Mouse (Mus musculus) urinary bladder, adult 2 months (tissue): ENCODE results near the gene Gstp2. TPM values are rescaled to one million over a fixed set of nuclear protein-coding genes. Genes with fewer than 3 reads are reported as not detected.
"Not testable (repeated sequence)": the region's sequence is repeated elsewhere in the genome, so short reads cannot be mapped to it uniquely, and the experiment has no call there.

Source experiments
- DNase-seq: peaks from one replicate; pipeline ENCODE4 v3.0.0; 2022; ENCODE audit warnings: low spot score
- polyA plus RNA-seq: library from polyadenylated mRNA; depleted of rRNA; stranded (reverse); fragments of >200 nt; gene quantifications from 2 replicates; pipeline ENCODE4 v1.2.3, GENCODE M21; 2012

Gene Gstp2
- polyA plus RNA-seq, 1 experiment, result 69.1 TPM

DNA sequence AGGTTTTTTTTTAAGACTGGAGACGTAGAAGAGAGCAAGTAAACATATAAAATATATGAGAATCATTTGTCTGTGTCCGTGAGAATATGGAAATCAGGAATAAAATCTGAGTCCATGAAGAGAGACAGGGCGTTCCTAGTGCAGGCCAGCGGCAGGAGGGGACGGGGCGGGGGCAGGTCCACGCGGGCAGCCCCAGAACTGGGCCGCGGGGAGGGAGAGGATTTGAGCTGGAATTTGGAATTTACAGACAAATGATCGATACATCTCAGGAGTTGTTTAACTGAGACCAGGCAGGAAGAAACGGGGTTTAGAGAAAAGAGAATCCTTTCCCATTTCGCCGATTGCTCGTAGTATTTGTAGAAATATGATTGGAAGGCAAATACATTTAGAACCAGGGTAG is 24.5 kb upstream of the Gstp2 start:
- no peak for DNase-seq

DNA sequence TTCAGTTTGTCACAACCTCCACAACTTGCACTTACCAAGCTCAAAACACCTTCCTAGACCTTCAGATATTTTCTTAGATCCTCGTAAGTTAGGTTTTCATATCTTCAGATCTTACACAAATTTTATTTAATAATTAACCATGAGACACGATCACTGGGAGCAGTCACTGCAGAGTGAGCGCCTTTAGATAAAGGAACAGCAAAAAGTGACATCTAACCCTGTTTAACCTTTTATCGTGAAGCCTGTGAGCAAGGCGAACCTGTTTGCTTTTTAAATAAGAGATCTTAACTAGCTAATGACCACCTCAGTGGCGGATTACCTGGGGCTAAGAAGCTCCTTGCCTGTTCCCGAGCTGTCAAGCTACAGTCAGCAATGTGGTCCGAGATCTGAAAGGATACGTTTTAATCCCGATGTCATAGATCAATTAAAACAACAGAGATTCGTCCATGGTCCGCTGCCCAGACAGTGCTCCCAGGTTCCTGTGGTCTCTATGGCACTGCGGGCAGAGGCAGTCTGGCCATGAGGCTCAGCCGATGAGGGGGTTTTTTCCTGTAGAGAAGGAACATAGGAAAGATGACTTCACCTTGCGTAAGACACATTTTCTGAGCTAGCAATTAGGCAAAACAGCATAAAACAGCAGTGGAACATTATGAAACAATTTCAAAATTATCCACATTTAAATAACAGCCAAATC is 23.0 kb upstream of the Gstp2 start:
- no peak for DNase-seq

DNA sequence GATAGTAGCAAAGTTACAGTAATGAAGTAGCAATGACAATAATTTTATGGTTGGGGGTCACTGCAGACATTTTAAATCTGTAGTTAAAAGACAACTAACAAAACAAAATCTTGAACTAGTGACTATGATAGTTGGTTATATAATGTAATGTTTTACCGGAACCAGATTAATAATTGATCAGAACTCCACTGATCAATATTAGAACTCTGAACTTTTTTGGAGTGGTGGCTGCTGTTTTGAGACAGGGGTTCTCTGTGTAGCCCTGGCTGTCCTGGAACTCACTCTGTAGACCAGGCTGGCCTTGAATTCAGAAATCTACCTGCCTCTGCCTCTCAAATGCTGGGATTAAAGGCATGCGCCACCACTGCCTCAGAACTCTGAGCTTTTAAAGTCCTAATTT is 22.4 kb upstream of the Gstp2 start:
- not testable (repeated sequence) for DNase-seq

DNA sequence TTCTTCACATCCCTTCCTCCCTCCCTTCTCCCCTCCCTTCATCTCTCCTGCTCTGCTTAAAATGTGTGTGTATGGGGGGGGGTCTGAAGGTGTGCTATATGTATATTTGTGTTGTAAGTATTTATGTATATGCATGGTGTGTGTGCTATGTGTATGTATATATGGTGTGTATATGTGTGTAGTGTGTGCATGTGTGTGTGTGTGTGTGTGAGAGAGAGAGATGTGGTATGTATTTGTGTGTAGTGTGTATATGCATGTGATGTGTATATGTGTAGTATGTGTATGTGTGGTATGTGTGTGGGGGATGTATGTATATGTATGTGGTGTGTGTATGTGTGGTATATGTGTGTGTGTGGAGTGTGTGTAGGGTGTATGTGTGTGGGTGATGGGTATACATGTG is 21.1 kb upstream of the Gstp2 start:
- no peak for DNase-seq

DNA sequence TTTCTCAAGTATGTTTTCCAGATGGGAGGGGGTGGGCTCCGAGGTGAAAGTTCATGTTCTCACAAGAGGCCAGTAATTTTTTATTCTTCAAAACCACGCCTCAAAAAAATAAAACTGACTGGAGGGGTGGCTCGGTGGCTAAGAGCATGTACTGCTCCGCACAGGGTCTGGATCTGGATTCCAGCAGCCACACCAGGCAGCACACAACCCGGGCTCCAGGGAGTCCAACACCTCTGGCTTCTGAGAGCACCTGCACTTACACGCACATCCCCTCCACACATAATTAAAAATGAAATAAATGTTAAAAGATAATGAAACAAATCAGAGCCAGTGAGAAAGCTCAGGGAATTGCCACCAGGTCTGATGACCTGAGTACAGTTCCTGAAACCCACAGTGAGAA is 20.5 kb upstream of the Gstp2 start:
- no peak for DNase-seq

DNA sequence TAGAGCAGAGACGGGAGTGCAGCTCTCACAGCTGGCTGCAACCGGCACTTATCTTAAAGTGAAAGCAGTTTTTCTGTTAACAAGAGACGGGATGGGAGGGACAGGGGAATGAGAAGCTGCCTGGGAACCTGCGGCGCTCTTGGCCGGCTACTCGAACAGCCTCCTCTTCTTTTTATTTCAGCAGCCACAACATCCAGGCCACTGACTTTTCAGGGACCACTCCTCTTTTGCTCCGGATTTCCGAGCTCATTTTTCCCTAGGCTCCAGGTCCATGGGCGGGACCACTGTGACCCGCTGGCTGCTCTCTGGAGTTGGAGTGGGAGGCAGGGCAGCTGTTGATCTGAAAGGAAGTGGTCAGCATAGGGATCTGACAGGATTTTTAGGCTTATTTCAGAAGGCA is 18.7 kb upstream of the Gstp2 start:
- not testable (repeated sequence) for DNase-seq

DNA sequence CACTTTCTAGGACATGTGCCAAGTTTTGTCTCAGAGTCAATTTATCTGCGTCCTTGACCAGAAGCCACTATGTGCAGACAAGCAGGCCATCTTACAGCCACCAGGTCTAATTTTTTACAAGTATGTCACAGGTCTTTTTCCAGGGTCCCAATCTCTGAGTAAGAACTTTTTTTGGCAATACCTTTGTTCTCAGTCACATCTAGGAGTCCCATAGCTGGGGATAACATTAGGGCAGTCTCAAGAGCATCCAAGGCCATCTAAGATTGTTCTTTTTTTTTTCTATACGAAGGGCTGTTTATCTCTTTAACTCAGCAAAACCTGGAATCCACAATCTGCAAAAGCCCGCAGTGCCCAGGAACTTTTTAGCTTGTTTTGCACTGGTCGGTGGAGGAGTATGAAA is 17.5 kb upstream of the Gstp2 start:
- DNase-seq, result not testable (repeated sequence)

DNA sequence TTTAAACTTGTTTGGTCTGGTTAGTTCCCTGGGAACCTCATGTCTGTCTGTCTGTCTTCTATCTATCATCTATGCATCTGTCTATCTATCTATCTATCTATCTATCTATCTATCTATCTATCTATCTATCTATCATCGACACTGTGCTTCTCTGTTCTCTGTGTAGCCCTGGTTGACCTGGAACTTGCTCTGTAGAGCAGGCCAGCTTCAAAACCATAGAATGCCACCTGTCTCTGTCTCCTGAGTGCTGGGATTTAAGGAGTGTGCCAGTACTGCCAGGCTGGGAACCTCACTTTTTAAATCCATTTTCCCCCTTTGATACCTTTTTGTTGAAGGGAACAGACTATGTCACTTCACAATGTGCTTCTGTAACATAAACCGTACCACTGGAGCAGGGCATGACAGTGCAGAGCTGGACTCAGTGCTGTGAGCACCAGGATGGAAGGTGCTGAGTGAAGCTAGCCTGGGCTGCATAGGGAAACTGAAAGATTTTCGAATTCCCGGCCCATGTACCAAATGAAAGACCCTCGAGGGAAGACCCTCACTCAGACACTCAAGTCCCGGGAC is 15.2 kb upstream of the Gstp2 start:
- peak; percentile 7 for DNase-seq

DNA sequence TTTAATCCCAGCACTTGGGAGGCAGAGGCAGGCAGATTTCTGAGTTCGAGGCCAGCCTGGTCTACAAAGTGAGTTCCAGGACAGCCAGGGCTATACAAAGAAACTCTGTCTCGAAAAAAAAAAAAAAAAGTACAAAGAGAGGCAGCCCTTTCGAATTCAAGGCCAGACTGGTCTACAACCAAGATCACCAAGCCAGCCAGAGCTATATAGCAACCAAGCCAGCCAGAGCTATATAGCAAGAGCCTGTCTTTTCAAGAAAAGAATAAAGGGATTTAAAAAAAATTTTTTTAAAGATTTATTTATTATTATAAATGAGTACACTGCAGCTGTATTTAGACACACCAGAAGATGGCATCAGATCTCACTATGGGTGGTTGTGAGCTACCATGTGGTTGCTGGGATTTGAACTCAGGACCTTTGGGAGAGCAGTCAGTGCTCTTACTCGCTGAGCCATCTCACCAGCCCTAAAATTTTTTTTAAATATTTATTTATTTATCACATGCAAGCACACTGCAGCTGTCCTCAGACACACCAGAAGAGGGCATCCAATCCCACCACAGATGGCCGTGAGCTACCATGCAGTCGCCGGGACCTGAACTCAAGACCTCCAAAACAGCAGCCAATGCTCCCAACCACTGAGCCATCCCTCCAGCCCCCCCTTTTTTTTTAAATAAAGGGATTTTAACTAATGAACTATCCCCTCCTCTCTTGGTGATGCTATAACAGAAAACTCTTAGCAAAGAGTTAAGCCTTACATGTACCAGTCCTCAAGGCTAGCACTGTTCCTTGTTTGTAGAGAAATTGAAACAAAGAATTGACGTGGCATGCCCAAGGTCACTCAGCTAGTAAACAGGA is 14.4 kb upstream of the Gstp2 start:
- peak; percentile 7 for DNase-seq

DNA sequence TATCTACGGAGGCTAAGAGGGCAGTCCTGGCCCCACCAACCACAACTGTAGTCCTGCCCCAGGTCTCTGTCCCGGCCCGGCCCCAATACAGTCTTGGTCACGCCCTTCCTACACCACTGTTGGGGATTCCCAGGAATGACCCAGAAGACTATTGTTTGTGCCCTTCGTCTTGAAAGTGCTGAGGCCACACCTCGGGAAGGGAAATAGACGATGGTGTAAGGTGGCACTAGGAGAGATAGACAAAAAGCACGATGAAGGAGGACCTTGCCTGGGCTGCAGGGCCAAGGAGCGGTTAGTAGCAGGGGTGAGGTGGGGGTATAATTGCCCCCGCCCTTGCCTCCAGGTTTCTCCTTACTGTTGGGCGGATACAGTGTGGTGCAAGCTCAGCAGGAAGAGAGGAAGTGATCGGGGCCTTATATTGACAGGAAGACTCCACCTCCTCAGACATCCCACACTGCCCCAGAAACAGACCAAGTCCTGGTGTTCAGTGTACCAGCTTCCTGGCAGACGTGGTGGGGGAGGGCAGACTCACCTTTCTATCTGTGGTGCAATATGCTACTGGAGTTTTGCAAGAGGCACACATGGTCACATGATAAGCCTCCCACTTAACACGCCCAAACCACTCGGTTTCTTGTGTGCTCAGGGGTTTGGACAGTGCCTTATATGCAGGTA is 13.4 kb upstream of the Gstp2 start, which contains the start of gene Gstp3:
Gstp3 (minus strand) TSS at position 501 of the 672 bp plus-strand sequence.
- DNase-seq, result peak; percentile 19

DNA sequence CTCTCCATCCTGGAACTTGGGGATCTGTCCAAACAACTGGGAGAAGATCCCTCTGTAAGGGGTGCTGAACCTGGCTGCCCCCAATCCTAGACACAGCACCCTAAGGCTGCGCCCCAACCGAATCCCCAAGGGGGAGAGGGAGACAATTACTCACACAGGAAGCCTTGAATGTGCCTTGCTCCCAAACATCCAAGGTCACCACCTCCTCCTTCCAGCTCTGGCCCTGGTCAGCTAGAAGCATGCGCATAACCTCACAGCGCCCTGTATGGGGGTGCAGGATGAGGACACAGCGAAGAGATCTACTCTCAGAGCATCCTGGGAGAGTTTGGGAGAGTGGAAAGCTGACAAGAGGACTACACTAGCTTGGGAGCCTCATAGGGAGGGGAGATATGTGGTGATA is 12.8 kb upstream of the Gstp2 start:
- no peak for DNase-seq

DNA sequence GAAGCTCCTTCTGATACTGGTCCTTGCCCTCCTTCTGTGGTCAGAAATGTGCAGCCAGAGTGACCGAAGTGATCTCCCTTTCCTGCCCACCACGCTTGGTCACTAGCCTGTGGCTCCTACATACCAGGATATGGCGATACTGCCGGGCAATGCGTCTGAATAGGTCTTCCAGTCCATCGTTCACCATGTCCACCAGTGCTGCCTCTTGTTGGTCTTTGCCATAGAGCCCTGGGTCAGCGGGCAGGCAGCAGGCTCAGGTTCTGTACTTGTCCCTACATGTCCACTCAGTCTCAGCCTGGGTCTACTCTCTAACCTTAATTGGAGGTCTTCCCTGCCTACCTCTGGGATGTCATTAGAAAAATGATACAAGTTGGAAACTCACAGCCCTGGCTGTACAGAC is 12.1 kb upstream of the Gstp2 start:
- no peak for DNase-seq

DNA sequence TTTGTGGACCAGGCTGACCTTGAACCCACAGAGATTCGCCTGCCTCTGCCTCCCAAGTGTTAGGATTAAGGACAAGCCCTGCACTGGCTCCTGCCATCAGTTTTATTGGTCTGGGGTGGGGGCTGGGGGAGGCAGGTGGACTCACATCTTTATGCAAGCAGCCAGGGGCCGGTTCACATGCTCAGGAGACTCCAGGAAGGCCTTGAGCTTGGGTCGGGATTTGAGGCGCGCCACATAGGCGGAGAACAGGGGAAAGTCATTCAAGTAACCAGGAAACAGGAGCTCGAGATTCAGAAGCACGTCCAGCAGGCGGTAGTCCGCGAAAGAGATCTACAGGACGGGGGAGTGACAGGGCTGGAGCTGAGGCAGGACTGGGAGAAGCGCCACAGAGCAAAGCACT is 11.6 kb upstream of the Gstp2 start:
- DNase-seq, result no peak

DNA sequence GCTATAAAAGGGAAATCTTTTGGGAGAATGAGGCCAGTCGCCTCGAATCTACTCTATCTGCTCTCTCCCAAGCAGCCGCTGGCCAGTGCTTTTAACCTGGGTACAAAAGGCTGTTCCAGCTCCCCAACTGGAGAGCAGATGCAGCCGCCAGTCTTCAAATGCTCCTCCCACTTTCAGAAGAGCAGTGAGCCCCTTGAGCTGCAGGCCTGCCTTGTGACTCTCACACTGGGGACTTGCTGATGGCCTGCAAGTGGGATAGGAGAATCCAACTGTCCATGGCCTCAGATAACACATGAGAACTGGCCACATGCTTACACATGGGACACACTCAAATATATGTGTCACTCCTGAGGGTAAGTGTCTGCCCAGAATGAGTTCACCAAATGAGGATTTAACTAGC is 10.9 kb upstream of the Gstp2 start:
- no peak for DNase-seq

DNA sequence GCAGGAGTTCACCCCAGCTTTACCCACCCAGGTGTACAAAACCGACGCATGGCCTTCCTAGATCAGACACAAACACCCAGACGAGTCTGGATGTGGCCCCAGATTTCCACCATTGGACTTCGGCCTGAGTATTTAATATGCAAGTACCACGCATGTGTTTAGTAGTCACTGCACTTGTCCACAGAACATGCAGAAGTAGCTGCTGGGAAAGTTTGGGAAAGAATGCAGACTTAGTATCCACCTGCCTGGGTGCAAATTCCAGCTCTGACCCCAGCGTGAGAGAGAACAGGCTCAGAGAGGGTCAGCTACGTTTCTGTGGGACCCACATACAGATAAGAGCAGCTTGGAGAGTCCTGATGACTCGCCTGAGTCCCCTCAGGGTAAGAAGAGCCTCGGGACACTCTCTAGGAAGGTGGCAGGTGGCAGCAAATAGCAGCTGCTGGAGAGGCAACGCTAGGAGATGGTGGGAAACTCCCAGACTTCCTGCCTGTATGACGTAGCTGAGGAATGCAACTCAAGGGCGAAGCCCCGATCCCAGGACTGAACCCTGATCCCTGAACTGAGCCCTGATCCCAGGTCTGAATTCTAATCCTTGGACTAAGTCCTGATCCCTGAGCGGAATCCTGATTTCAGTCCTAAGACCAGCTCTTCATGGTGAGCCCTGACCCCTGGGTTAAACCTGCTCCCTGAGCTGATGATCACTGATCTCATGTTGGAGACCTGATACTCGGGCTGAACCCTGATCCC is 10.3 kb upstream of the Gstp2 start:
- no peak for DNase-seq

DNA sequence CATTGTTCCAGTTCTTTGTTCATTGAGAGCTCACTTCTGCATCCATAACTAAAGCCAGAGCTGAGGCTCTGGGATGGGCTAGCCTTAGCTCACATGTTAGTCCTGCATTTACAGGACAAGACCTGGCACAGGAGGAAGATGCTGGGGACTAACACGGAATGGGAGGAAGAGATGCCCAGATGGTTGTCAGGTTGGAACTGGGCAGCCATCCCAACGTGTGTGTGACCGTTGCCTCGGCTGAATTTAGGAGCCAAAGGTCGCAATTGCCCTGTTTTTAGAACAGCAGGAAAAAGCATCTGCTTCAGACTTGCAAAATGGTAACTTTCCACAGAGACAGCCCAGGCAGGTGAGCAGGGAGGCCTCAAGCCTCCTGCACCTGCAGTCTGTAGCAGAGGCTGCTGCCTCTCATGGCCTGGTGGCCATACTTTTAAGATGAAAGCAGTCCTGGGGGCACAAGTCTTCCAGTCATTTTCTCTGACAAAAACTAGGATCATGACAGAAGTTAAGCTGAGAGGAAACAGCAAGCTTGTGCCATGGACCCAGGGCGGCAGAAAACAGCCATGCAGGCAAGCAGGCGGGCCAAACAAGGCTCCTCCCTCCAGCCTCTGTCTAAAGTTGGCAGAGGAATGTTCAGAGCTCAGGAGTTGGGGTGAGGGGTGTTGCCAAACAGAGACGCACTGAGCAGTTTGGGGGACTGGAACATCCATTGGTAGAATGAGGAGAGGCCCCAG is 9.6 kb upstream of the Gstp2 start:
- no peak for DNase-seq

DNA sequence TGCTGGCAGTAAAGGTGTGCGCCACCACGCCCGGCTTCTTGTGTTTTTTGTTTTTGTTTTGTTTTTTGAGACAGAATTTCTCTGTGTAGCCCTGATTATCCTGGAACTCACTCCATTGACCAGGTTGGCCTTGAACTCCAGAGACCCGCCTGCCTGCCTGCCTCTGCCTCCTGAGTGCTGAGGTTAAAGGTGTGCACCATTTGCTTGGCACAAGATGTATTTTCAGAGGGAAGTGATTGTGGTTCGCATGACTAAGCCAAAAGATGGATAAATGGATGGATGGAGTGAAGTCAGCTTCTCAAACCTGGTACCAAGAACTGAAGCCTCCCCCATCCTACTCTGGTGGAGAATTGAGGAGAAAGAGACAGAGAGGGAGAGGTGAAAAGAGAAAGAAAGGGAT is 8.8 kb upstream of the Gstp2 start:
- DNase-seq, result no peak

DNA sequence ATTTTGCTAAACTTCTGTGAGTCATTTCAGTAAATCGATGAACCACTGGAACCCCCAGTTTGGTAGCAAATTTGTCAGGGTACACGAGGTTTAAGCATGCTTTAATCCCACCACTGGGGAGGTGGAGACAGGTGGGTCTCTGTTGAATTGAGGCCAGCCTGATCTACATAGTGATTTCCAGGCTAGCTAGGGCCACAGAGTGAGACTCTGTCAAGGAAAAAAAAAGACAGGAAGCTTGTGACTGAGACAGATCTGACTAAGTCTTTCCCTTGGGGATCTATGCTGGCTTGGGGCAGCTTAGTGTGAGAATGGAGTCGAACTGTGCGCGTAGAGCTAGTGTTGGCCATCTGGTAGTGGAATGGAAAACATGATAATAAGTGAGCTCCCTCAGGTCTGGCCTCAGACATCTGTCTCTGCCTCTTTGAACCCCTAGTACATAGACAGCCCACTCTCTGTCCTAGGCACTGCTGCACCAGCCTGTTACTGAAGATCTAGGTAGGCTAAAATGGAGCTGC is 6.8 kb upstream of the Gstp2 start:
- no peak for DNase-seq

DNA sequence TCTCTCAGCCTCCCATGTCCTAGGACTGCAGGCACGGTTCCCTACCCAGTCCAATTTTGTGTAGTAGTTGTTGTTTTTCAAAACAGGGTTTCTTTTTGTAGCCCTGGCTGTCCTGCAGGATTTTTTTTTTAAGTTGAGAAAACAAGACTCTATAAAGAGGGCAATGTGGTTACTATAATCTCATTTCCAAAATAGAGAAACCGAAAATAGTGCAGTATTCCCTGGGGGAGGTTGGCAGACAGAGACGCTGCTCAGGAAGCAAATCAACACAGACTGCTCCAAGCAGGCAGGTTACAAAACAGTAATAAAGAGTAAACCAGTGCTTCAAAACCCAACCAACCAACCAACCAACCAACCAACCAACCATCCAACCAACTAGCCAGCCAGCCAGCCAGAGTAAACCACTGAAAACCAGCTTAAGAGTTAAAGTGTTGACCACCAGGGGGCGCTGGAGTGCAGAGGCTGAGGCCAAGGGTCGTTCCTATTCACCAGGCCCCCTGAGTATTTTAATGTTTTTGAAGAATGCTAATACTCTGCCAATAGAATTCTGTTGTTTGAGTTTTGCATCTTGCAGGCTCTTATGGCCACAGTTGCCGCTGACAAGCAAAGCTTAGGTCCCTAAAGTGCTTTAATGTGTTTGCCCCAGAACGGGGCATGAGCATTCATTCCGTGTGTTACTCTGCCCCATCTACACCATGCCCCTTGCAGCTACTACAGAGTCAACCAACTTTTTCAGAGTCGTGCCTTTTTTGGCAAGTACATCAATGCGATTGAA is 6.1 kb upstream of the Gstp2 start:
- DNase-seq, result no peak

DNA sequence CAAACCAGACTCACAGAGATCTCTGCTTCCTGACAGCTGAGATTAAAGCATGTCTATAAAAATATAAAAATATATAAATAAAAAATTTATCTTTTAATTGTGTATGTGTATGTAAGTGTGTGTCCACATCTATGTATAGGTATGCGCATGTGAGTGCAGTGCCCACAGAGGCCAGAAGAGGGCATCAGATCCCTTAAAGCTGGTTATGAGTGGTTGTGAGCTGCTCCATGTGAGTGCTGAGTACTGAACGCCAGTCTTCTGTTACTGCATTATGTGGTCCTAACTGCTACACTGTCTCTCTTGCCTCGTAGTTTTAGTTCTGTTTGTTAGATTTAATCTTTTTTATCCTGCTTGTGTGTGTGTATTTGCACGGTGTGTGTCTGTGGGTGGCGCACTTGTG is 5.2 kb upstream of the Gstp2 start:
- DNase-seq, result no peak
